Mouse (Mus musculus): Measurements from ENCODE around the gene Ppp1r12a.
"Not testable (repeated sequence)": the region's sequence is repeated elsewhere in the genome, so short reads cannot be mapped to it uniquely, and the experiment has no call there.

GRCm38 (mm10) chr10:108281099-108281498, 119.1 kb downstream of the Ppp1r12a start:
- TF ChIP-seq NANOG (IDR thresholded peaks at IDR 0.05; ENCODE audit: borderline replicate concordance, low read length); CTCF (conservative IDR thresholded peaks at IDR 0.05; ENCODE audit: low read length); POU5F1 (IDR thresholded peaks at IDR 0.05; ENCODE audit: borderline replicate concordance, low read length): not testable (repeated sequence)

Data from E14TG2a.4 (cell line).